Mouse (Mus musculus): ENCODE data around the gene Mgll. TPM values are rescaled to one million over a fixed set of nuclear protein-coding genes. Genes with fewer than 3 reads are reported as not detected.

The Mgll gene
- polyA plus RNA-seq, 1 experiment from 2014 or later: 1.1 TPM

GRCm38 (mm10) chr6:88781919-88782318 lies 57.7 kb downstream of the Mgll start:
- Histone ChIP-seq H3K4me2 (replicated peaks) (no peak overlapping the region), H3K9me3 (no peaks in the 10 kb centered on the region), H3K4me3 (no peak overlapping the region), H3K36me3 (no peaks in the 10 kb centered on the region), H3K4me1 (peaks cover 19% of the 10 kb centered on the region), H3K27me3 (no peaks in the 10 kb centered on the region), H3K9ac (replicated peaks) (no peak overlapping the region), H3K27ac (replicated peaks) (no peak overlapping the region)
- no peak for ATAC-seq (ENCODE audit: low FRiP score, low read depth)
- 59% methylated on average over 4 of the region's 4 CpGs for WGBS

- no peak overlapping the region for H3K4me3 ChIP-seq
- no peak overlapping the region for H3K4me2 ChIP-seq (replicated peaks)
- no peaks in the 10 kb centered on the region for H3K9me3 ChIP-seq
- no peak overlapping the region for H3K27ac ChIP-seq (replicated peaks)
- H3K36me3 ChIP-seq: no peaks in the 10 kb centered on the region
- no peaks in the 10 kb centered on the region for H3K27me3 ChIP-seq
- WGBS: 53% methylated on average over 4 of the region's 4 CpGs
- ATAC-seq (ENCODE audit: low FRiP score, low read depth): no peak
- peaks cover 19% of the 10 kb centered on the region for H3K4me1 ChIP-seq
- no peak overlapping the region for H3K9ac ChIP-seq (replicated peaks)
These were observed 58.8 kb downstream of the Mgll start for GRCm38 (mm10) chr6:88782981-88783397.

GRCm38 (mm10) chr6:88784691-88785173 lies 60.5 kb downstream of the Mgll start:
- no peak overlapping the region for H3K4me3 ChIP-seq
- H3K27ac ChIP-seq (replicated peaks): no peak overlapping the region
- peaks cover 15% of the 10 kb centered on the region for H3K4me1 ChIP-seq
- no peaks in the 10 kb centered on the region for H3K36me3 ChIP-seq
- WGBS: 77% methylated on average over 7 of the region's 7 CpGs
- no peak overlapping the region for H3K9ac ChIP-seq (replicated peaks)
- ATAC-seq (ENCODE audit: low FRiP score, low read depth): no peak
- no peaks in the 10 kb centered on the region for H3K9me3 ChIP-seq
- H3K27me3 ChIP-seq: 0 out of 2 replicates have a peak, but pooled peaks cover 5% of the 10 kb centered on the region
- H3K4me2 ChIP-seq (replicated peaks): no peak overlapping the region

GRCm38 (mm10) chr6:88785331-88785730 lies 61.1 kb downstream of the Mgll start:
- H3K27ac ChIP-seq (replicated peaks): no peak overlapping the region
- no peak for ATAC-seq (ENCODE audit: low FRiP score, low read depth)

GRCm38 (mm10) chr6:88785781-88786542 lies 61.8 kb downstream of the Mgll start:
- ATAC-seq (ENCODE audit: low FRiP score, low read depth): no peak
- Histone ChIP-seq H3K4me3 (no peak overlapping the region), H3K4me2 (replicated peaks) (no peak overlapping the region), H3K27me3 (0 out of 2 replicates have a peak, but pooled peaks cover 7% of the 10 kb centered on the region), H3K27ac (replicated peaks) (no peak overlapping the region), H3K36me3 (no peaks in the 10 kb centered on the region), H3K9me3 (no peaks in the 10 kb centered on the region), H3K4me1 (peaks cover 15% of the 10 kb centered on the region), H3K9ac (replicated peaks) (no peak overlapping the region)
- 69% methylated on average over 10 of the region's 10 CpGs for WGBS

More at GRCm38 (mm10) chr6:88785331-88785730, 61.1 kb downstream of the Mgll start:
- Histone ChIP-seq H3K9ac (replicated peaks) (no peak overlapping the region), H3K9me3 (no peaks in the 10 kb centered on the region), H3K4me1 (peaks cover 15% of the 10 kb centered on the region), H3K36me3 (no peaks in the 10 kb centered on the region), H3K27me3 (0 out of 2 replicates have a peak, but pooled peaks cover 7% of the 10 kb centered on the region), H3K4me2 (replicated peaks) (no peak overlapping the region), H3K4me3 (no peak overlapping the region)
- WGBS: 75% methylated on average over 5 of the region's 5 CpGs

GRCm38 (mm10) chr6:88786732-88787445 lies 62.7 kb downstream of the Mgll start:
- H3K9me3 ChIP-seq: no peaks in the 10 kb centered on the region
- no peak overlapping the region for H3K4me3 ChIP-seq
- ATAC-seq (ENCODE audit: low FRiP score, low read depth): no peak
- H3K36me3 ChIP-seq: no peaks in the 10 kb centered on the region
- no peak overlapping the region for H3K9ac ChIP-seq (replicated peaks)
- peaks cover 22% of the 10 kb centered on the region for H3K4me1 ChIP-seq
- H3K27me3 ChIP-seq: 0 out of 2 replicates have a peak, but pooled peaks cover 7% of the 10 kb centered on the region
- H3K27ac ChIP-seq (replicated peaks): 0 out of 2 replicates have a peak overlapping the region, but pooled peaks have one; percentile 4
- WGBS: 87% methylated on average over 15 of the region's 15 CpGs
- H3K4me2 ChIP-seq (replicated peaks): no peak overlapping the region

- ATAC-seq (ENCODE audit: low FRiP score, low read depth): no peak
- 64% methylated on average over 14 of the region's 14 CpGs for WGBS
- Histone ChIP-seq H3K27ac (replicated peaks) (0 out of 2 replicates have a peak overlapping the region, but pooled peaks have one; percentile 4), H3K4me1 (peaks cover 28% of the 10 kb centered on the region), H3K9ac (replicated peaks) (no peak overlapping the region), H3K4me2 (replicated peaks) (no peak overlapping the region), H3K9me3 (no peaks in the 10 kb centered on the region), H3K27me3 (0 out of 2 replicates have a peak, but pooled peaks cover 7% of the 10 kb centered on the region), H3K4me3 (no peak overlapping the region), H3K36me3 (no peaks in the 10 kb centered on the region)
These were observed 63.3 kb downstream of the Mgll start for GRCm38 (mm10) chr6:88787496-88787895.

- H3K27ac ChIP-seq (replicated peaks): no peak overlapping the region
These were observed 64.0 kb downstream of the Mgll start for GRCm38 (mm10) chr6:88788219-88788618.

GRCm38 (mm10) chr6:88791299-88791698 lies 67.1 kb downstream of the Mgll start:
- Histone ChIP-seq H3K4me1 (peaks cover 23% of the 10 kb centered on the region), H3K27ac (replicated peaks) (no peak overlapping the region), H3K4me3 (no peak overlapping the region), H3K27me3 (0 out of 2 replicates have a peak, but pooled peaks cover 7% of the 10 kb centered on the region), H3K9me3 (no peaks in the 10 kb centered on the region), H3K36me3 (no peaks in the 10 kb centered on the region), H3K4me2 (replicated peaks) (no peak overlapping the region), H3K9ac (replicated peaks) (no peak overlapping the region)
- no peak for ATAC-seq (ENCODE audit: low FRiP score, low read depth)
- 50% methylated on average over 9 of the region's 9 CpGs for WGBS

More at GRCm38 (mm10) chr6:88788219-88788618, 64.0 kb downstream of the Mgll start:
- Histone ChIP-seq H3K27me3 (0 out of 2 replicates have a peak, but pooled peaks cover 7% of the 10 kb centered on the region), H3K4me1 (peaks cover 33% of the 10 kb centered on the region), H3K4me3 (no peak overlapping the region), H3K4me2 (replicated peaks) (no peak overlapping the region), H3K9me3 (no peaks in the 10 kb centered on the region), H3K9ac (replicated peaks) (no peak overlapping the region), H3K36me3 (no peaks in the 10 kb centered on the region)
- peak; percentile 52; the same call in 1 of the 2 replicates for ATAC-seq (ENCODE audit: low FRiP score, low read depth)
- WGBS: 81% methylated on average over 11 of the region's 11 CpGs

- Histone ChIP-seq H3K27me3 (0 out of 2 replicates have a peak, but pooled peaks cover 7% of the 10 kb centered on the region), H3K4me1 (peaks cover 23% of the 10 kb centered on the region), H3K9me3 (no peaks in the 10 kb centered on the region), H3K36me3 (no peaks in the 10 kb centered on the region), H3K4me2 (replicated peaks) (no peak overlapping the region), H3K27ac (replicated peaks) (no peak overlapping the region), H3K9ac (replicated peaks) (no peak overlapping the region), H3K4me3 (no peak overlapping the region)
- ATAC-seq (ENCODE audit: low FRiP score, low read depth): no peak
- WGBS: 31% methylated on average over 7 of the region's 7 CpGs
These were observed 68.0 kb downstream of the Mgll start for GRCm38 (mm10) chr6:88792147-88792691.

GRCm38 (mm10) chr6:88793243-88793642 lies 69.0 kb downstream of the Mgll start:
- H3K27ac ChIP-seq (replicated peaks): no peak overlapping the region
- H3K4me2 ChIP-seq (replicated peaks): no peak overlapping the region
- H3K4me1 ChIP-seq: peaks cover 22% of the 10 kb centered on the region
- ATAC-seq (ENCODE audit: low FRiP score, low read depth): peak; percentile 72
- 44% methylated on average over 2 of the region's 2 CpGs for WGBS
- no peak overlapping the region for H3K4me3 ChIP-seq
- no peaks in the 10 kb centered on the region for H3K36me3 ChIP-seq
- H3K9ac ChIP-seq (replicated peaks): no peak overlapping the region
- no peaks in the 10 kb centered on the region for H3K9me3 ChIP-seq
- H3K27me3 ChIP-seq: 0 out of 2 replicates have a peak, but pooled peaks cover 7% of the 10 kb centered on the region

Measured in midbrain, embryonic 12.5 days (tissue).